Mouse (Mus musculus): ENCODE measurements around the gene Elf1. TPM values are rescaled to one million over a fixed set of nuclear protein-coding genes. Genes with fewer than 3 reads are reported as not detected.
"Not testable (repeated sequence)": the region's sequence is repeated elsewhere in the genome, so short reads cannot be mapped to it uniquely, and the experiment has no call there.

Gene Elf1
- polyA plus RNA-seq, 1 experiment from 2014 or later, result 8.3 TPM

- H3K36me3 ChIP-seq (ENCODE audit: control insufficient read depth, insufficient read depth, low read length); H3K27me3 ChIP-seq (ENCODE audit: control insufficient read depth, insufficient read depth, low read length); DNase-seq (ENCODE audit: low spot score, missing footprints); H3K4me1 ChIP-seq (ENCODE audit: control insufficient read depth, insufficient read depth, low read length); H3K4me3 ChIP-seq (ENCODE audit: low read depth, low read length); H3K27ac ChIP-seq (ENCODE audit: low read depth, low read length); ATAC-seq (ENCODE audit: low FRiP score); H3K9me3 ChIP-seq (ENCODE audit: control insufficient read depth, low read length); H3K9ac ChIP-seq (ENCODE audit: low read length); H3K4me2 ChIP-seq: not testable (repeated sequence)
- WGBS, result 90% methylated on average over 12 of the region's 12 CpGs
These were observed 45.1 kb downstream of the Elf1 start for GRCm38 (mm10) chr14:79526106-79526505.

GRCm38 (mm10) chr14:79527704-79528103 is 46.7 kb downstream of the Elf1 start:
- DNase-seq (ENCODE audit: low spot score, missing footprints), result no peak
- no peaks in the 10 kb centered on the region for H3K9me3 ChIP-seq (ENCODE audit: control insufficient read depth, low read length)

GRCm38 (mm10) chr14:79529581-79530554 is 48.9 kb downstream of the Elf1 start:
- Histone ChIP-seq H3K27me3 (ENCODE audit: control insufficient read depth, insufficient read depth, low read length) (no peaks in the 10 kb centered on the region), H3K9me3 (ENCODE audit: control insufficient read depth, low read length) (no peaks in the 10 kb centered on the region), H3K4me3 (ENCODE audit: low read depth, low read length) (no peak overlapping the region), H3K36me3 (ENCODE audit: control insufficient read depth, insufficient read depth, low read length) (no peaks in the 10 kb centered on the region), H3K27ac (ENCODE audit: low read depth, low read length) (no peak overlapping the region), H3K9ac (ENCODE audit: low read length) (no peak overlapping the region), H3K4me1 (ENCODE audit: control insufficient read depth, insufficient read depth, low read length) (no peaks in the 10 kb centered on the region), H3K4me2 (no peak overlapping the region)
- 81% methylated on average over 10 of the region's 10 CpGs for WGBS
- ATAC-seq (ENCODE audit: low FRiP score) (no peak), DNase-seq (ENCODE audit: low spot score, missing footprints) (no peak)

More at GRCm38 (mm10) chr14:79527704-79528103, 46.7 kb downstream of the Elf1 start:
- WGBS, result 71% methylated on average over 6 of the region's 6 CpGs
- Histone ChIP-seq H3K4me3 (ENCODE audit: low read depth, low read length) (no peak overlapping the region), H3K4me2 (no peak overlapping the region), H3K4me1 (ENCODE audit: control insufficient read depth, insufficient read depth, low read length) (no peaks in the 10 kb centered on the region), H3K36me3 (ENCODE audit: control insufficient read depth, insufficient read depth, low read length) (no peaks in the 10 kb centered on the region), H3K27ac (ENCODE audit: low read depth, low read length) (no peak overlapping the region), H3K9ac (ENCODE audit: low read length) (no peak overlapping the region), H3K27me3 (ENCODE audit: control insufficient read depth, insufficient read depth, low read length) (no peaks in the 10 kb centered on the region)
- no peak for ATAC-seq (ENCODE audit: low FRiP score)

- H3K9ac ChIP-seq (ENCODE audit: low read length), result no peak overlapping the region
- DNase-seq (ENCODE audit: low spot score, missing footprints), result no peak
- H3K4me1 ChIP-seq (ENCODE audit: control insufficient read depth, insufficient read depth, low read length), result no peaks in the 10 kb centered on the region
- H3K27ac ChIP-seq (ENCODE audit: low read depth, low read length), result no peak overlapping the region
- no peaks in the 10 kb centered on the region for H3K27me3 ChIP-seq (ENCODE audit: control insufficient read depth, insufficient read depth, low read length)
- H3K4me2 ChIP-seq, result no peak overlapping the region
- WGBS, result 90% methylated on average over 6 of the region's 6 CpGs
- H3K9me3 ChIP-seq (ENCODE audit: control insufficient read depth, low read length), result no peaks in the 10 kb centered on the region
- no peak overlapping the region for H3K4me3 ChIP-seq (ENCODE audit: low read depth, low read length)
- no peaks in the 10 kb centered on the region for H3K36me3 ChIP-seq (ENCODE audit: control insufficient read depth, insufficient read depth, low read length)
- no peak for ATAC-seq (ENCODE audit: low FRiP score)
These were observed 49.8 kb downstream of the Elf1 start for GRCm38 (mm10) chr14:79530761-79531160.

- Histone ChIP-seq H3K9ac (ENCODE audit: low read length) (no peak overlapping the region), H3K9me3 (ENCODE audit: control insufficient read depth, low read length) (no peaks in the 10 kb centered on the region), H3K27ac (ENCODE audit: low read depth, low read length) (no peak overlapping the region), H3K4me2 (no peak overlapping the region), H3K27me3 (ENCODE audit: control insufficient read depth, insufficient read depth, low read length) (no peaks in the 10 kb centered on the region), H3K4me3 (ENCODE audit: low read depth, low read length) (no peak overlapping the region), H3K4me1 (ENCODE audit: control insufficient read depth, insufficient read depth, low read length) (no peaks in the 10 kb centered on the region), H3K36me3 (ENCODE audit: control insufficient read depth, insufficient read depth, low read length) (no peaks in the 10 kb centered on the region)
- no peak for DNase-seq (ENCODE audit: low spot score, missing footprints)
- ATAC-seq (ENCODE audit: low FRiP score), result no peak
- 89% methylated on average over 8 of the region's 8 CpGs for WGBS
These were observed 51.2 kb downstream of the Elf1 start for GRCm38 (mm10) chr14:79532036-79532776.

GRCm38 (mm10) chr14:79533350-79533749 is 52.4 kb downstream of the Elf1 start:
- 82% methylated on average over 1 of the region's 1 CpGs for WGBS
- Histone ChIP-seq H3K4me3 (ENCODE audit: low read depth, low read length) (no peak overlapping the region), H3K27ac (ENCODE audit: low read depth, low read length) (no peak overlapping the region), H3K4me2 (no peak overlapping the region), H3K36me3 (ENCODE audit: control insufficient read depth, insufficient read depth, low read length) (no peaks in the 10 kb centered on the region), H3K9ac (ENCODE audit: low read length) (no peak overlapping the region), H3K4me1 (ENCODE audit: control insufficient read depth, insufficient read depth, low read length) (no peaks in the 10 kb centered on the region), H3K9me3 (ENCODE audit: control insufficient read depth, low read length) (no peaks in the 10 kb centered on the region), H3K27me3 (ENCODE audit: control insufficient read depth, insufficient read depth, low read length) (no peaks in the 10 kb centered on the region)
- DNase-seq (ENCODE audit: low spot score, missing footprints) (no peak), ATAC-seq (ENCODE audit: low FRiP score) (no peak)

GRCm38 (mm10) chr14:79534206-79534605 is 53.2 kb downstream of the Elf1 start:
- Histone ChIP-seq H3K9me3 (ENCODE audit: control insufficient read depth, low read length) (no peaks in the 10 kb centered on the region), H3K27ac (ENCODE audit: low read depth, low read length) (no peak overlapping the region), H3K4me3 (ENCODE audit: low read depth, low read length) (no peak overlapping the region), H3K4me2 (no peak overlapping the region), H3K9ac (ENCODE audit: low read length) (no peak overlapping the region), H3K27me3 (ENCODE audit: control insufficient read depth, insufficient read depth, low read length) (no peaks in the 10 kb centered on the region), H3K36me3 (ENCODE audit: control insufficient read depth, insufficient read depth, low read length) (no peaks in the 10 kb centered on the region), H3K4me1 (ENCODE audit: control insufficient read depth, insufficient read depth, low read length) (no peaks in the 10 kb centered on the region)
- DNase-seq (ENCODE audit: low spot score, missing footprints) (no peak), ATAC-seq (ENCODE audit: low FRiP score) (no peak)
- 85% methylated on average over 3 of the region's 3 CpGs for WGBS

GRCm38 (mm10) chr14:79534656-79535055 is 53.7 kb downstream of the Elf1 start:
- 88% methylated on average over 4 of the region's 4 CpGs for WGBS
- DNase-seq (ENCODE audit: low spot score, missing footprints); ATAC-seq (ENCODE audit: low FRiP score); H3K27ac ChIP-seq (ENCODE audit: low read depth, low read length); H3K9ac ChIP-seq (ENCODE audit: low read length); H3K27me3 ChIP-seq (ENCODE audit: control insufficient read depth, insufficient read depth, low read length); H3K9me3 ChIP-seq (ENCODE audit: control insufficient read depth, low read length); H3K4me2 ChIP-seq; H3K36me3 ChIP-seq (ENCODE audit: control insufficient read depth, insufficient read depth, low read length); H3K4me1 ChIP-seq (ENCODE audit: control insufficient read depth, insufficient read depth, low read length); H3K4me3 ChIP-seq (ENCODE audit: low read depth, low read length): not testable (repeated sequence)

GRCm38 (mm10) chr14:79535318-79535717 is 54.3 kb downstream of the Elf1 start:
- H3K4me2 ChIP-seq, result no peak overlapping the region
- no peak overlapping the region for H3K9ac ChIP-seq (ENCODE audit: low read length)
- H3K36me3 ChIP-seq (ENCODE audit: control insufficient read depth, insufficient read depth, low read length), result no peaks in the 10 kb centered on the region
- 87% methylated on average over 10 of the region's 10 CpGs for WGBS
- no peaks in the 10 kb centered on the region for H3K9me3 ChIP-seq (ENCODE audit: control insufficient read depth, low read length)
- ATAC-seq (ENCODE audit: low FRiP score) (no peak), DNase-seq (ENCODE audit: low spot score, missing footprints) (no peak)
- H3K4me3 ChIP-seq (ENCODE audit: low read depth, low read length), result no peak overlapping the region
- H3K4me1 ChIP-seq (ENCODE audit: control insufficient read depth, insufficient read depth, low read length), result no peaks in the 10 kb centered on the region
- no peak overlapping the region for H3K27ac ChIP-seq (ENCODE audit: low read depth, low read length)
- no peaks in the 10 kb centered on the region for H3K27me3 ChIP-seq (ENCODE audit: control insufficient read depth, insufficient read depth, low read length)
